Mouse (Mus musculus): ENCODE results near the gene Megf11. TPM values are rescaled to one million over a fixed set of nuclear protein-coding genes. Genes with fewer than 3 reads are reported as not detected.

Gene Megf11
- polyA plus RNA-seq, 1 experiment, result 6.2 TPM

- TF ChIP-seq POLR2A (IDR thresholded peaks at IDR 0.05; ENCODE audit: extremely low read depth, insufficient read depth, low read length) (no peak), CTCF (IDR thresholded peaks at IDR 0.05; ENCODE audit: extremely low read depth, insufficient read depth, low read length) (no peak)
- no peaks in the 10 kb centered on the region for H3K4me1 ChIP-seq (ENCODE audit: control insufficient read depth, insufficient read depth, low read length)
- no peak overlapping the region for H3K4me3 ChIP-seq (ENCODE audit: insufficient read depth, low read length)
- no peak overlapping the region for H3K27ac ChIP-seq (ENCODE audit: insufficient read depth, low read length)
Observed at GRCm38 (mm10) chr9:64565915-64566314, 180.5 kb downstream of the Megf11 start.

- Histone ChIP-seq H3K4me3 (ENCODE audit: insufficient read depth, low read length) (no peak overlapping the region), H3K4me1 (ENCODE audit: control insufficient read depth, insufficient read depth, low read length) (no peaks in the 10 kb centered on the region), H3K27ac (ENCODE audit: insufficient read depth, low read length) (no peak overlapping the region)
- TF ChIP-seq CTCF (IDR thresholded peaks at IDR 0.05; ENCODE audit: extremely low read depth, insufficient read depth, low read length) (no peak), POLR2A (IDR thresholded peaks at IDR 0.05; ENCODE audit: extremely low read depth, insufficient read depth, low read length) (no peak)
Observed at GRCm38 (mm10) chr9:64566376-64566775, 180.9 kb downstream of the Megf11 start.

- H3K4me3 ChIP-seq (ENCODE audit: insufficient read depth, low read length), result no peak overlapping the region
- no peak overlapping the region for H3K27ac ChIP-seq (ENCODE audit: insufficient read depth, low read length)
- TF ChIP-seq POLR2A (IDR thresholded peaks at IDR 0.05; ENCODE audit: extremely low read depth, insufficient read depth, low read length) (no peak), CTCF (IDR thresholded peaks at IDR 0.05; ENCODE audit: extremely low read depth, insufficient read depth, low read length) (no peak)
- H3K4me1 ChIP-seq (ENCODE audit: control insufficient read depth, insufficient read depth, low read length), result no peaks in the 10 kb centered on the region
Observed at GRCm38 (mm10) chr9:64567482-64567881, 182.1 kb downstream of the Megf11 start.

- no peaks in the 10 kb centered on the region for H3K4me1 ChIP-seq (ENCODE audit: control insufficient read depth, insufficient read depth, low read length)
- no peak overlapping the region for H3K27ac ChIP-seq (ENCODE audit: insufficient read depth, low read length)
- TF ChIP-seq POLR2A (IDR thresholded peaks at IDR 0.05; ENCODE audit: extremely low read depth, insufficient read depth, low read length), result no peak
- TF ChIP-seq CTCF (IDR thresholded peaks at IDR 0.05; ENCODE audit: extremely low read depth, insufficient read depth, low read length), result no peak
- no peak overlapping the region for H3K4me3 ChIP-seq (ENCODE audit: insufficient read depth, low read length)
Observed at GRCm38 (mm10) chr9:64568467-64569260, 183.2 kb downstream of the Megf11 start.

GRCm38 (mm10) chr9:64570448-64570847 is 185.0 kb downstream of the Megf11 start:
- Histone ChIP-seq H3K27ac (ENCODE audit: insufficient read depth, low read length) (no peak overlapping the region), H3K4me3 (ENCODE audit: insufficient read depth, low read length) (no peak overlapping the region), H3K4me1 (ENCODE audit: control insufficient read depth, insufficient read depth, low read length) (no peaks in the 10 kb centered on the region)
- TF ChIP-seq CTCF (IDR thresholded peaks at IDR 0.05; ENCODE audit: extremely low read depth, insufficient read depth, low read length) (no peak), POLR2A (IDR thresholded peaks at IDR 0.05; ENCODE audit: extremely low read depth, insufficient read depth, low read length) (no peak)

- TF ChIP-seq POLR2A (IDR thresholded peaks at IDR 0.05; ENCODE audit: extremely low read depth, insufficient read depth, low read length) (no peak), CTCF (IDR thresholded peaks at IDR 0.05; ENCODE audit: extremely low read depth, insufficient read depth, low read length) (no peak)
- no peak overlapping the region for H3K27ac ChIP-seq (ENCODE audit: insufficient read depth, low read length)
- H3K4me3 ChIP-seq (ENCODE audit: insufficient read depth, low read length), result no peak overlapping the region
- H3K4me1 ChIP-seq (ENCODE audit: control insufficient read depth, insufficient read depth, low read length), result no peaks in the 10 kb centered on the region
Observed at GRCm38 (mm10) chr9:64571091-64571490, 185.7 kb downstream of the Megf11 start.

- TF ChIP-seq CTCF (IDR thresholded peaks at IDR 0.05; ENCODE audit: extremely low read depth, insufficient read depth, low read length), result no peak
- TF ChIP-seq POLR2A (IDR thresholded peaks at IDR 0.05; ENCODE audit: extremely low read depth, insufficient read depth, low read length), result no peak
- Histone ChIP-seq H3K27ac (ENCODE audit: insufficient read depth, low read length) (no peak overlapping the region), H3K4me1 (ENCODE audit: control insufficient read depth, insufficient read depth, low read length) (no peaks in the 10 kb centered on the region), H3K4me3 (ENCODE audit: insufficient read depth, low read length) (no peak overlapping the region)
Observed at GRCm38 (mm10) chr9:64572629-64573190, 187.3 kb downstream of the Megf11 start.

- H3K4me1 ChIP-seq (ENCODE audit: control insufficient read depth, insufficient read depth, low read length), result no peaks in the 10 kb centered on the region
- H3K27ac ChIP-seq (ENCODE audit: insufficient read depth, low read length), result no peak overlapping the region
- TF ChIP-seq CTCF (IDR thresholded peaks at IDR 0.05; ENCODE audit: extremely low read depth, insufficient read depth, low read length) (no peak), POLR2A (IDR thresholded peaks at IDR 0.05; ENCODE audit: extremely low read depth, insufficient read depth, low read length) (no peak)
- no peak overlapping the region for H3K4me3 ChIP-seq (ENCODE audit: insufficient read depth, low read length)
Observed at GRCm38 (mm10) chr9:64575658-64576057, 190.2 kb downstream of the Megf11 start.

GRCm38 (mm10) chr9:64576143-64576878 is 190.9 kb downstream of the Megf11 start:
- Histone ChIP-seq H3K4me3 (ENCODE audit: insufficient read depth, low read length) (no peak overlapping the region), H3K27ac (ENCODE audit: insufficient read depth, low read length) (no peak overlapping the region), H3K4me1 (ENCODE audit: control insufficient read depth, insufficient read depth, low read length) (no peaks in the 10 kb centered on the region)
- TF ChIP-seq CTCF (IDR thresholded peaks at IDR 0.05; ENCODE audit: extremely low read depth, insufficient read depth, low read length) (no peak), POLR2A (IDR thresholded peaks at IDR 0.05; ENCODE audit: extremely low read depth, insufficient read depth, low read length) (no peak)
